Mouse (Mus musculus) embryo, embryonic 10.5 days (tissue): ENCODE measurements around the gene Hapln2.

Experiments
- DNase-seq: peaks from one replicate; pipeline ENCODE4 v3.0.0-alpha.2; 2015; ENCODE audit warnings: low spot score

Hapln2 gene

DNA sequence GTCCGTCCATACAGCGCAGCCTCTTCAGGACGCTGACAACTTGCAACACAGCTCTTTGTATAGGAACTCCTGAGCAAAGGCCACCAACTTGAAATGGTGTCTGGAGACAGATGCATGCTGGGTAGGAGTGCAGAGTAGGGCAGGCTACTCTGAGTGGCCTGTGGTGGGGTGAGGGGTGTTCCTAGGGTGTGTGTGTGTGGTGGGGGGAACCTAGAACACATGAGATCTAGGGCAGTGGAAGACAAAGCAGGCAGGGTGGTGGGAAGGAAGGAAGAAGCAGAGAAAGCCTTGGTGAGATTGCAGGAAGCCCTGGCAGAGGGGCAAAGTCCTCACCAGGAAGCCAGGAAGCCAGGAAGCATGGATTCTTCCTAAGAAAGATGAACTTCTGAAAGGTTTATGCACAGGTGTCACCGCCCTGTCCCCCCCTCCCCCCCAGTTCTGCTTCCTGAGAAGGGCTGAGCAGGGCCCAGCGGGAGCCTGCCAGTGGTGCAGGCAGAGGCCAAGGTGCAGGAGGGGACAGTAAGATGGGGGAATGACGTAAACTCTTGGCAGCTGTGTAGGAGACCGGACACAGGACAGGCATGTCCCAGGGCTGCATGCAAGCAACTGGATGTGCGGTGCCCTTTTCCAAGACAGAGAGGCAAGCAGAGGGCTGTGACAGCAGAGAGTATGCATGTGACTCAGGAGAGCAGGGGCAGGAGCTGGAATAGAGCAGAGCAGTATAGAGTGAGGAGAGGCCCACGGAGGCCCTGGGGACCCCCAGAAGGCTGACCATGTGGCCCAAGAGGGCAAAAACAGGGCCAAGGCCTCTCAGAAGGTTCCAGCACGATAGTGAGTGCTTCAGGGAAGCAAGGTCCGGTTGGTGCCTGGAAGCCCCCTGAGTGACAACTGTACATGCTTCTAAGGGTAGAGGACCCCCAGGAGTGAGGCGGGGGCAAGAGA lies 45.2 kb downstream of the Hapln2 start:
- DNase-seq, result no peak

DNA sequence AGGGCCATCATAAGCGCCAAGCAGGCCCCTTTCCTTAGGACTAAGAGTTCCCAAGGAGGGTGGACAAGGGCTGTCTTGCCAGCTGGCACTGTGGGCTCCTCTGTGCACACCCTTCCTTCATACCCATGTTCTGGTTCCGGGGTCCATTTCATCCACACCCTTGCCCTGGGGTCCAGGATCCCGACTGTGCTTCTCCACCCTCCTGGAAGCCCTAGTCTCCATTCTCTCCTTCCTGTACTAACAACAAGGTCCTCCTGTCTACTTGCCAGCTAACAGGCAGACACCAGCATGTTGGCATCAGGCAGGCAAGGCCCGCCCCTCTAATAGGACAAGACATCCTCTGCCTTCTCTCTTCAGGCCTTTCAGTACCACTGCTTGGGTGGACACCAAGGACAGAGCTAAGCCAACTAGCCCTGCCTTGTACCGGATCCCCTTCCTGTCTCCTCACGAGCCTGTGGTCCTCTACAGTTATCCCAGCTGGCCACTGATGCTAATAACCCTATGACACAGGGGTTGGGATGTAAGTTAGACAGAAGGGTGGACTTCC lies 46.1 kb downstream of the Hapln2 start:
- DNase-seq, result no peak

- no peak for DNase-seq
Measured at GRCm38 (mm10) chr3:87980728-87981127, 46.7 kb downstream of the Hapln2 start.

DNA sequence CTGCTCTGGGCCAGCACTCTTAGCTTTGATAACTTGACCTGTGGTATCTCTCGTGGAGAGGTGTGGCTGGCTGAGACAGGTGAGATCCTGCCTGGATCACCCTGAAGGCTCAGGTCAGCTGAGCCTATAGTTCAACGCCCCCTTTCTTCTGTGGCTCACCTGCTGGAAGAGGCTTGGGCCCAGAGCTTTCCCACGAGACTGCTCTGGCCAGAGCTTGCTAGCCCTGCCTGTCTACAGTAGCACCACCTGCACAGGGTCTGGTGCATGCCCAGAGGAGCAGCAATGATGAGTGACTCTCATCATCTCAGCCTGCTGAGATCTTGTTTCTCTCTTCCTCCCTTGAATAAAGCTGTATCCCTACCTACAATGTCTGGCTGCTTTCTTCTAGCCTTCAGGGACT lies 47.3 kb downstream of the Hapln2 start:
- no peak for DNase-seq

- no peak for DNase-seq
Measured at GRCm38 (mm10) chr3:87979493-87979892, 47.9 kb downstream of the Hapln2 start.

DNA sequence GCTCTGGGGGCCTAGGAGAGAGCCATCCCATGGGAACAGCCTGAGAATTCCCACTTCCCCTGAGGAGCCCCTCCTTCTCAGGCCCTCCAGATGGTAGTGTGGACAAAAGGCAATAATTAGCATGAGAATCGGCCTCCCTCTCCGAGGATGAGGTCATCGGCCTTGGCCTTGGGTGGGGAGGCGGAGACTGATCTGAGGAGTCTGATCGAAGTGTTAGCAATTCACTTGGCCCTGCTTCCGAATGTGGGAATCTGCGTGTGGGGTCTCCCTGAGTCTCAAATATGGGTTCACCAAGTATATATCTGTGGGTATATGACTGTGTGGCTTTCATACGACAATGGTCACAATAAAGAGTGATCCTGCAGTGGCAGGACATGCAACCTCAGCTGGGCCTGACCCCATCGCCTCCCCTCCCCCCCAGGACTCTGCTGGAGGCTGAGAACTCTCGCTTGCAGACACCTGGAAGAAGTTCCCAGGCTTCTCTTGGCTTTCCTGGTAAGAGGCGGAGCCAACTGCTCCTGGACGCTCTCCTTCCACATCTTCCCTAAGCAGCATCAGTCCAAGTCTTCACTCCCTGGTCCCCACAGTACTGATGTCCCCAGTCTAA lies 52.9 kb downstream of the Hapln2 start:
- DNase-seq, result peak; percentile 94

DNA sequence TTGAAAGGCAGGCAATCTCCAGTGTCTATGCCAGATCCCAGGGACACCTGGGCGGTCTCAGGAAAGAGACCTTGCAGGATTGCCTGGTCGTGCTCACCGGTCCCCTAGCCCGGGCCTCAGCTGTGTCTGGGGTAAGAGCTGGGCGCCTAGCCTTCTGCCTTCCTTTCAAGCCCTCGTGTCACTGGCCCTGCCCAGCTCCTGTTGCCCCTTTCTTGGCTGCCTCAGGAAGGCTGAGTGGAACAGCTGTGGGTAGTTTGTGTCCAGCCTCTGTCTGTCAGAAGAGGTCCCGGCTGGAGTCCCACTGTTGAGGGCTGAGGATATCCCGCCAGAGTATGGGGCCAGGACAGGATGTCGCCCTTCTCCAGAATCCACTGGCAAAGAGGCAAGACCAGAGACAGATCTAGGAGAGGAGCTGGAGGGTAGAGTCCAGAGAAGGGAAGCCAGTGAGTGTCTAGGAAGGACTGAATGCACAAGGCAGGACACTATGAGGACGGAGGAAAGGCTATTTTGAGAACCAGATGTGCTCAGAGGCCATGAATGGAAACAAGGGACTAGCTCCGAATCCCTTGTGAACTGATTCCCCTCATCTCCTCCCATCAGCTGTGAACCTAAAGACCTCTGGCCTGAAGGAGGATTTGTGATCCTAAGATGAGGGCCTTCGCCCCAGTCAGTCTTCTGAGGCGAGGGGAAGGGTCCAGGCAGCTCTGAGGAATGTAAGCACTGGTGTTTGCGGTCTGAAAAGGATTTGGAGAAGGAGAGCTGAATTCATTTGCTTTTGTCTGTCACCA lies 53.6 kb downstream of the Hapln2 start:
- no peak for DNase-seq

DNA sequence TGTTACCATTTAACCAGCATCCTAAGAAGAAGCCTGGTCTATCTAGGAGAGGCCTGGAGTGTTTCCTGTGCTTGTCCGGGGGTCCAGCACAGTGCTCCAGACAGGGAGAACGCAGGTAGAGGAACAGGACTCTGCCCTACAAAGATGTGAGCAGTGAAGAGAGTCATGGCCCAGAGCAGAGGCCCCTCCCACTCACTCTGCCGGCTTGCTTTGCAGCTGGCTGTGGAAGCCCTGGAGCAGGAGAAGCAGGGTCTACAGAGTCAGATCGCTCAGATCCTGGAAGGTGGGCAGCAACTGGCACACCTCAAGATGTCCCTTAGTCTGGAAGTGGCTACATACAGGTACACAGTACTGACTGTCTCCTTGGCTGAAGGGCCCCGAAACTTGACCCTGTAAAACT lies 54.6 kb downstream of the Hapln2 start:
- no peak for DNase-seq

DNA sequence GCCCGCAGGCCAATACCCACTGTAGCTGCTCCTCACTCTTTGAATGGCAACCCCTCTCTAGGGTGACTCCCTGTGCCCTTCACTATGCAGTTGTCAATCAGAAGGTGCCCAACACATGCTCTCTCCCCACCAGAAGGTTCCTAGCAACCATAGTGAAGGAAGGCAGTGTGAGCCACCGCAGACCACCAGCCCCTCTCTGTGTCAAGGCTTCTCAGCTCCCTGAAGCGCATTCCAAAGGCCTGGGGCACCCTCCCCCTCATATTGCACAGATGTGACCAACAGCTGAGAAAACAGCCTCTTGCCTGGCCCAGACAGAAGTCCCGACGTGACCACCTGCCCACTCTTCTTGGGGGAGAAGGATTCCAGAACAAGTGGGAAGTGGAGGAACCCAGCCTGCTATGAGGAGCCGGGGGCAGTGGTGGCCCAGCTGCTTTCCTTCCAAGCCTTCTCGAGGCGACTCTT lies 55.1 kb downstream of the Hapln2 start:
- DNase-seq, result peak; percentile 73
